Mouse (Mus musculus): ENCODE results near the gene Cass4.

Gene Cass4

DNA sequence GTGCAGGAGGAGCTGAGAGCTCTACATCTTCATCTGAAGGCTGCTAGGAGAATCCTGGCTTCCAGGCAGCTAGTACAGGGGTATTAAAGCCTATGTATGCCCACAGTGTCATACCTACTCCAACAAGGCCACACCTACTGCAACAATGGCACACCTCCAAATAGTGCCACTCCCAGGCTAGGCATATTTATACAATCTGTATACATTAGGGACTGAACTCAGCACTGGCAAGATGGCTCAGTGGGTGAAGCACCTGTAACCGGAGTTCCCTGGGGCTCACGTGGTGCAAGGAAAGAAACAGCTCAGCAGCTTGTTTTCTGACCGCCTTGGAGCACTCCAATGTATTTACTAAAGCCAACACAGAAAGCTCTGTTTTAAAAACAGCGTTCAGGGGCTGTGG lies 52.0 kb downstream of the Cass4 start:
- no peak for DNase-seq

DNA sequence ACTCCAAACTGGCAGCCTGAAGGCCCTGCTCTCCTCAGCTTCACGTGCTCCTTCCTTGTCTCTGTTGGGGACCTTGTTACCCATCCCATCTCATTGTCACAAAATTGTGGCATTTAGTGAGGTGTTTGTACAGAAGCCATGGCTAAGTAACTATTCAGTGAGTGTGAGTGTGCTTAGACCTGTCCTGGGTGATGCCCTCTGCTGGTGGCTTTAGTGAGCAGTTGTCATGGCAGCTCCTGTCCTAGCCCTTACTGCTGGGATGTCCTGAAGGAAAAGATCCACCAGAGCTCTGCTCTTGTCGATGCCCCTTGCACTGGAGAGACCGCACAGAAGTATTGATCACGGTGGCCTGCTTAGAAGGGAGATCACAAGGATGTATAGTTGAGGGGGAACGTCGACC lies 53.7 kb downstream of the Cass4 start:
- DNase-seq: peak; percentile 33

DNA sequence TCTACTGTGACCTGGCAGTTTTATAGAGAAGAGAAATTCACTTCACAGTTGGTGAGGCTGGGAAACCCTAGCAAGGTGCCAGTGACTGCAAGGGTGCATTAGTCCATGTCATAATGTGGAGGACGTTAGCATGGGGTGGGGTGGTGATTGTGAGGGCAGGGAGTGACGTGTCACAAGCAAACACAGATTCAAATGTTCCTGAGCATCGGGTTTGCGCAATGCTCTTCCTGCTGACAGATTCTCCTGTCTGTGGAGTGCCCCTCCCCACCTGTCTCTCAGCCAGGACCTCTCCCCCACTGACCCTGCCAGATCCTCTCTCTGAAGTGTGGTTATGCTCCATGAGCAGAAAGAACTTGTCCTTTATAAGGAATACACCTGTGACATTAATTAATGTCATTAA lies 54.7 kb downstream of the Cass4 start:
- no peak for DNase-seq

DNA sequence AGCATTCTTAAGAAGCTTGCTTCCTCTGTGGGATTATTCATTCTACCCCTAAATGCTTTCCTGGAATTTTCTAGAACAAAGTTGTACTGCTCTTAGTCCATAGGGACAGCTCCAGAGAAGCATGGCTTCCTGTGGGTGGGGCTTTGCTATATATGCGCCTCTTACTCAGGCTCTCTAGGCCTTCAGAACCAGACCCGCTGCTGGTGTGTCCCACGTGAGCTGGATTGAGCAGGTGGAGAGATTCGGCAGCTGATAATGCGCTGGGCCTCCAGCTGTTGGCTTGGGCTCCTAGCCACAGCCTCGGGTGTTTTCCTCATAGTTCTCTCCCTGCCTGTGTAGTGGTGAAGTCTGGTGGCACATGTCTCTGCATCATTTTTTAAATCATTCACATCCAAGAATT lies 57.0 kb downstream of the Cass4 start:
- DNase-seq: no peak

DNA sequence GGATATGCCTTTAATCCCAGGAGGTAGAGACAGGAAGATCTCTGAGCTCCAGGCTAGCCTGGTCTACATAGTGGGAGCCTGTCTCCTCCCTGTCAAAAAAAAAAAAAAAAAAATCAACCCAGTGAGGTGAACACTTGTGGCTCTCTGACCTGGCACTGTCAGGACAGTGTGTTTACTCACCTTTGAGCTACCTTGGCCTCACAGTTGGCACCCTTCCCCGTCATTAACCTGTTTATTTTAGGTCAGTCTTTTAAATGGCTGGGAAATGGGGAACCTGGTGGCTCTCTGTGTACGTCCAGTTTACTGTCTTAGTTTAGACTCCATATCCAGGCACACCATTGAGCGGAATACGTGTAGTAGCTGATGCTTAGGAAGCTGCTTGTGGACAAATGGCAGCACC lies 58.4 kb downstream of the Cass4 start:
- no peak for DNase-seq

DNA sequence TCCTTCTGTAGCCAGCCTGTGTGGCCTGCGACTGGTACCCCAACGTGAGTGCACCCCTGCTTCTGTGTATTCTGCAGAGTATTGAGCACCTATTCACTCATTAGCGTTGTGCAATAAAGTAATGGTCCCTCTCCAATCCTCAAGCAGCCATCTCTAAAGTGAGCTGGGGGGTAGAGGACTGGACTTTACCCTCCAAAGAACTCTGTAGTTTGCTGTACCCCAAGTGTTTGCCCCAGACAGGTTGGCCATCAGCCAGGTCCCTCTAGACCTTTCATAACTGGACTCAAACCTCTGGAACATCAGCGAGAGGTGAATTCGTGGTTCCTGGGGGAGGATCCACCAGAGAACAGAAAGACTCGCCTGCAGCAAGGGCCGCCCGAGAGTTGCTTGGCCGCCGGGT lies 58.9 kb downstream of the Cass4 start:
- no peak for DNase-seq

DNA sequence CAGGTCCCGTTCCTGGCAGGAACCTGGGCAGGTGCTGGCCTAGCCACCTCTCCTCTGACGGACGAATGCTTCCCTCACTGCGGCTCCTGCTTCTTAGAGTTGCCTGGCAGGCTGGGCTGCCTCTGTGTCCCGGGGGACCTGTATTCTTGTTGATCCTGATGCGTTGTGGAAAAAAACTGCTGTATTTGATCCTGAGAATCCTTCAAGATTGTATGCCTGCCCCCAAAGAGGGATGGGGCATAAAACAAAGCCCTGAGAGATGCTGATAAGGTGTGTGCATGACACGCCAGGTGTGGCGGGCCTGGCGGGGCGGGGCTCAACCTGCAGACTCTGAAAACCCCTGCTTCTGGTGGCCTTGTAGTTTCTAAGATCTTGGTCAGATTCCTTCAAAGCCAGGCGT lies 64.9 kb downstream of the Cass4 start, which contains the start of gene Gcnt7:
Gene Gcnt7 (minus strand): TSS at position 101 of the 400 bp plus-strand sequence.
- DNase-seq: no peak

DNA sequence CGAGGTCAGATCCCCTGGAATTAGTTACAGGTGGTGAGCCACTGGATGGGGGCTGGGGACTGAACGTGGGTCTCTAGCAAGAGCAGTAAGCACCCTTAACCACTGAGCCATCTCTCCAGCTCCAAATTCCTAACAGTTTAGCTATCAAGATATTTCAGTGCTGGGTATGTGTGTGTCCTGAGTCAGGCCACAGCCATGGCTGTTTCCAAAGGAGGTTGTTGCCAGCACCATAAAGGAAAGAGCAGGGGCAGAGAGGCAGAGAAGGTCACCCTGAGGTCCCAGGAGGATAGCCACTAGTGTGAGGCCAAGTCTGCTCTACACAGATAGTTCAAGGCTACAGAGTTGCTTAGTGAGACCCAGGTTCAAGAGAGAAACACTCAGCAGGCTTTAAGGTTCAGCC lies 67.1 kb downstream of the Cass4 start:
- DNase-seq: no peak

DNA sequence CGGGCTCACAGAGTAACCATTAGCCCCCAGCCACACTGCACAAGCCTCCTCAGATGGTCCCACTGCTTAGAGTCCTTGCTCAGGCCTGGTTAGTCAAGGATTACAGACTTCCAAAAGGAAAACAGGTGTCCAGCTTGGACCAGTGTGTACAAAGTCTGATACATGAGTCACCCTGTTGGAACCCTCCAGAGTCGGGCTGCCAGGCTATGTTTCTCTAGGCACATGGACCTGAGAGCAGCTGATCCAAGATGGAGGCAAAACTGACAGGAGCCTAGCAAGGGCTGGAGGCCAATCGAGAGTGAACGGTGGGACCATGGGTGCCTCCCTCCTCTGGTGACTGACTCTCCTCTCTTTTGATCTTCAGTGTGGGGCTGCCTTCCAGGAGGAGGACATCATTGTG lies 69.2 kb downstream of the Cass4 start:
- no peak for DNase-seq

DNA sequence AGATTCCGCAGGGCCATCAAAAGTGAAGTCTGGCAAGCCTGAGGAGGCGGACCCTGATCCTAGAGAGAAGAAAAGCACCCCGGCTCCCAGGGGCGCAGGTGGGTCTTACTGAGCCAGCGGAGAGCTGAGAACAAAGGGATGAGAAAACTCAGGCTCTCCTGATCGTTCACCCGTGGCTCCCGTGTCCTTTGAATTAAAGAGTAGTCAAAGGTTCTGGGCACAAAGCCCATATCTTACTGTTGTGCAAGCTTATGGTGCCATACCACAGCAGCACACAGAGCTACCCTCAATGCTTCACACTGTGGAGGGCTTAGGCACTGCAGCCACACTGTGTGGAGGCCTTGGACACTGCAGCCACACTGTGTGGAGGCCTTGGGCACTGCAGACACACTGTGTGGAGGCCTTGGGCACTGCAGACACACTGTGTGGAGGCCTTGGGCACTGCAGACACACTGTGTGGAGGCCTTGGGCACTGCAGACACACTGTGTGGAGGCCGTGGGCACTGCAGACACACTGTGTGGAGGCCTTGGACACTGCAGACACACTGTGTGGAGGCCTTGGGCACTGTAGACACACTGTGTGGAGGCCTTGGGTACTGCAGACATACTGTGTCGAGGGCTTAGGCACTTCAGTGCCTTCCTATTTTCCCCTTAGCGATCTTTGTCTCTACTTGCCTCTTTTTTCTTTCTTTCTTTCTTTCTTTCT lies 73.0 kb downstream of the Cass4 start:
- DNase-seq: no peak

DNA sequence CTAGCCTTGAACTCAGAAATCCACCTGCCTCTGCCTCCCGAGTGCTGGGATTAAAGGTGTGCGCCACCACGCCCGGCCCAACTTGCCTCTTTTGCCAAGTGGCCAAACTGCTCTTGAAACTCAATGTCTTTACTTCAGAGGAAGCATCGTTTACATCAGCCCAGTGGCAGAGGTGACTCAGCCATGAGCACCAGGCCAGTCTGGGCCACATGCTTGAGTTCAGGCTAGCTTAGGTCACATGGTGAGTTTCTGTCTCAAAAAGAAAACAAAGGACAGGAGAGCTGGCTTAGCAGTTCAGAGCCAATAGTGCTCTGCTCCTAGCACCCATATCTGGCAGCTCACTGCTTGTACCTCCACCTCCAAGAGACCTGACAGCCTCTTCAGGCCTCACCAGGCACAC lies 73.6 kb downstream of the Cass4 start:
- DNase-seq: no peak

DNA sequence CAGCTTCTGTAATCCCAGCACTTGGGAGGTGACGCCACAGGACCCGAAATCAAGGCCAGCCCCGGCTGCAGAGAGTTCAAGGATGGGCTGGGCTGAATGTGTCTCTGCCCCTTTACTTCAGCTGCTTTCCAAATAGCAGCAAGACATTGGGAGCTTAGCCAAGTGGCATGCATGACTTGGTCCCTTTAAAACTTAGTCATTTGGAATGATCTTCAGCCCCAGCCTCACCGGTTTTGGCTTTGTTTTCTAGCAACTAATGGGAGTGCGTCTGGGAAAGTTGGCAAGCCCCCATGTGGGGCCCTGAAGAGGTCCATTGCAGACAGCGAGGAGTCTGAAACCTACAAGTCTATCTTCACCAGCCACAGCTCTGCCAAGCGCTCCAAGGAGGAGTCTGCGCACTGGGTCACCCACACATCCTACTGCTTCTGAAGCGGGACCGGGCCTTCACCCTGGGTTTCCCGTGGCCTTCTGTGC lies 74.8 kb downstream of the Cass4 start:
- peak; percentile 26 for DNase-seq

DNA sequence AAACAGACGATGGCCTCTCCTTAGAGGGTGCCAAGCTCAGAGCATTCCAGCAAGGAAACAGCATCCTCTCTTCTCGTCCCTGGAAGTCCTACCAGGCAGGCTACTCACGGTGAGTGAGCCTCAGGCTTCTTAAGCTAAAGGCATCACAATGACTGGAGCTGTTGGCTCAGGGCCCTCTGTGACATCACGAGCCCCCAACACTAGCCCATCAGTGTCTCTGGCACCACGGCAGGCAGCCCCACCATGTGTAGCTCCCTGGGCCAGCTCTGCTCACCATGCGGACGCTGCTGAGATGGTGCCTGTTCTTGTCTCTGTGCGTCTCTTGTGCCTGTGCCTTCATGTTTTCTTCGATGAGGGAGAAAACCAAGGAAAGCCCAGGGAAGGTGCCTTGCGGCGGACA lies 78.7 kb downstream of the Cass4 start, which contains the start of gene Fam209:
Gene Fam209 (plus strand): TSS at position 203 of the 400 bp plus-strand sequence.
- DNase-seq: no peak

DNA sequence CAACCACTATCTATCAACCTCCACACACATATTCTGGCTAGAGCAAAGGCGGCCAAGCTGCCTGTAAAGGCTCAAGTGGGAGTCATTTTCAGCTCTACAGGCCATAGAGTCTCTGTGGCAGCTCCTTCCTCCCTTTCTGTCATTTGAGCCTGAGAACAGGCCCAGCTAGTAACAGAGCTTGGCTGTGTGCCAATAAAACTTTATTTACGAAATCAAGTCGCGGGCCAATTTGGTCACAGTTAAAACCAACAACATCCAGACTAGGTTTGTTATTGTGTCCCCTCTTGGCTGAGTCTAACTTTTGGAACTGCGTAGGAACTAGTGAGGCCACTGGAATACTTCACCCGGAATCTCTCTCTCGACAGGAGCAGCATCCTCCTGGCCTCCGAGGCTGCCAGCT lies 80.0 kb downstream of the Cass4 start:
- peak; percentile 26 for DNase-seq

DNA sequence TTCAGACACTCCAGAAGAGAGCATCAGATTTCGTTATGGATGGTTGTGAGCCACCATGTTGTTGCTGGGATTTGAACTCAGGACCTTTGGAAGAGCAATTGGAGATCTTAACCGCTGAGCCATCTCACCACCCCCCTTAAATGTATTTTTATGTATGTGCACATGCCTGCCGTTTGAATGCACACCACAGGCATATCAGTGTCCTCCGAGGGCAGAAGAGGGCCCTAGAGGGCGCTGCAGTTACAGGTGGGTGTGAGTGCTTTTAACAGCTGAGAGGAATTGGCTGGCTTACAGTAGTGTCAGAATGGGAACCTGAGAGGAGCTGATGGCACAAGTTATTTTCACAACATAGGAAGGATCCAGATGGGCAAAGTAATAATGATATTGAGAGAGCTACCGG lies 81.4 kb downstream of the Cass4 start:
- peak; percentile 39 for DNase-seq

DNA sequence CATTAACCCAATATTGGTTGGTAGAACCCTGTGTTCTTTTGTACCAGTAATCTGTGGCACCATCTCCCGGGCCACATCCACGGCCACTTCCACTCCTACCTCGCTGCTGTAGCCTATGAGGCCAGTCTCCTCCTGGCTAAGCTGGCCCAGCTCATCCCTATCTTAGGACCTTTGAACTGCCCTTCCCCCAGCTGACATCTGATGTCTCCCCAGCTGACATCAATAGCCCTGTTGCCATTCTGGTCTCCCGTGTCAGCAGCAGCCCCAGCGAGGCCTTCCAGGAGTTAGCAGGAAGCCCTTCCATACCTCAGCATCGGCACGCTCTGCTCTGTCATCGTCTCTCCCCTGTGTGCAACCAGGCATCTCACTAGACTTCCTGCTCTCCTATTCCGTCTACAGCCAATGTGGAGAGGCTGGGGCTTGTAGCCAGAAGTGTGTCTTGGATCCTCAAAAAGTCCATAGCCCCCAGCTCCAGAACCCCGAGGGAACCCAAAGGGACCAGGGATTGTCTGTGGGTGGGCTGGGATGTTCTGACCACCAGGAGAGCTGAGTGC lies 83.2 kb downstream of the Cass4 start:
- DNase-seq: no peak

DNA sequence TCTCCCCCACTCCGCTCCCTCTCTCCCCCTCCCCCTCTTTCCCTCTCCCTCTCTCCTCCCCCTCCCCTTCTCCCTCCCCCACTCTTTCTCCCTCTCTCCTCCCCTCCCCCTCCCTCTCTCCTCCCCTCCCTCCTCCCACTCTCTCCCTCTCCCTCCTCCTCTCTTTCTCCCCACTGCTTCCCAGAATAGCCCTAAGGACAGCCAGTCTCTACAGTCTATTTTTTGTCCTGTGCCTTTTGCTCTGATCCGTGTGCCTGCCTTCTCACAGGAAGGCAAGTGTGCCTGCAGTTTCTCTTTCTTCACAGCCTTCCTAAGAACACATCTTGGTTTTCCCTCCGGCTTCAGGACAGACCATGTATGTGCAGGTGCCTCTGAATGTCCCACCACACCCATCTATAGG lies 83.8 kb downstream of the Cass4 start:
- no peak for DNase-seq

DNA sequence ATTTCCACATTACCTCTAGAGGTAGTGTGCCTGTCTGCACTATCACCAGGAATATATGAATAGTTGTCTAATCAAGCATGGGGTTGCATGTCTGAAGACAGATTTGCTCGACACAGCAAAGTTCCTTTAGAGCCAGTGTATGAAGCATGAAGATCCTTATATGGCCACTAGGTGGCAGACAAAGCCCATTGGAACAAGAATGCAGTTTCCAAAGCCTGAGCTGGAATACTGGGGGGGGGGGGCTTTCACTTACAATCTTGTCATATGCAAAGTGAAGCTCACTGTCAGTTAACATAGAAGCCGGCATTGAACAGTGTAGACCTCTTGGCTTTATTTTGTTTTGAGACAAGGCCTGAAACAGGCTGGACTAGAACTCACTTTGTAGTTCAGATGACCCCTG lies 84.3 kb downstream of the Cass4 start:
- peak; percentile 54 for DNase-seq

DNA sequence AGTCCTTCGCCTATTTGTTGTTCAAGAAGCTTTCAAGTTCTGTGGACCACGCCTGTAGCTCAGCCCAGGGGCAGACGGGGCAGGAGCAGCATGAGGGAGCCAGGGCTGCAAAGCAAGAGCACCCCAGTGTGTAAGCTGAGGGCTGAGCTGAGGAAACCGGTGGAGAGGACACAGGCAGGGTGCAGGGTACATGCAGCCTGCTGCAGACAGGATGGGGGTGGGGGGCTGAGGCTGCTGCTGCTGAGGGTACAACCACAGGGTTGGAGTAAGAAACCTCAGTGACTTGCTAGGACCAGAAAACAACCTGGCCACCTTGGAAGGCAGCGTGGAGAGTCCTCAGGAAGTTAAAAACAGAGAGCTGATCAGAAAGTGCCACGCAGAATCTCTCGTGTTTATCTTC lies 86.7 kb downstream of the Cass4 start:
- no peak for DNase-seq

DNA sequence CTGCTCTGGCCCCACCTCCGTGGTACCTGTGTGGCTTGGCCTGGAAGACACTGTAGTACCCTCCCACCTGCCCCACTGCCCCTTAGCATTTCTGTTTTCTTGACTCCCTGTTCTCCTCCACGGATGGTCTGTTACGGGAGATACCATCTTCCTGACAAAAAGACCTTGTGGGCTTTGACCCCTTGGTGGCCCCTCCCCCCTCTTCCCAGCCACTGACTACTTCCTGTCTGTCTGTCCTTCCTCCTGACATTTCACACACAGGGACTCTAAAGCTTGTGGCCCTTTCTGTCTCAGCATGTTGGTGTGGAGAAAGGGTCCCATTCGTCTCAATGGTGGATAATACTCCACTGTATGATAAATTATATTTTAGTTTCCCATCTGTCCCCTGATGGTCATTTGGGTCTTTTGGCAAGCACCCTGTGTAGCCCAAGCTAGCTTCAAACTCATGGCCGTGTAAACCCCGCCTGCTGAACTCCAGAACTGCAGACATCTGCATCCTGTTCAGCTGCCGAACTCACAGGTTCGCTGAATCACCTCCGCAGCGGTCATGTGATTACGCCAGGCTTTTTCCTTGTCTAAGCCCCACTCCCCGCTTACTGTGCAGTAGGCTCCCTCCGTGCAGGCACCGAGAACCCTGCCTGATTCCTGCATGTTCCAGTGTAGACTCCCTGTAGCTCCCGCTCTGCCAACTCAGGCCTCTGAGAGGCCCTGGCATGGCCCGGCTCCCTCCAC lies 88.2 kb downstream of the Cass4 start:
- no peak for DNase-seq
